Mouse (Mus musculus) megakaryocyte, embryonic 14.5 days (primary cell): Measurements from ENCODE around the gene F9. TPM values are rescaled to one million over a fixed set of nuclear protein-coding genes. Genes with fewer than 3 reads are reported as not detected.
"Not testable (repeated sequence)": the region's sequence is repeated elsewhere in the genome, so short reads cannot be mapped to it uniquely, and the experiment has no call there.

Source experiments
- H3K27me3 ChIP-seq: replicated peaks from 2 replicates; pipeline ENCODE3; 2012; ENCODE audit warnings: inconsistent platforms
- H3K36me3 ChIP-seq: replicated peaks from 2 replicates; pipeline ENCODE3; 2012; ENCODE audit warnings: low read length, inconsistent platforms, mixed read lengths
- H3K4me1 ChIP-seq: 2 replicates; pipeline ENCODE4 v1.6.1; 2012; ENCODE audit warnings: inconsistent platforms
- H3K4me3 ChIP-seq: replicated peaks from 2 replicates; pipeline ENCODE3; 2012; ENCODE audit warnings: moderate library complexity, mild to moderate bottlenecking, inconsistent platforms
- H3K9me3 ChIP-seq: 2 replicates; pipeline ENCODE4 v1.6.1; 2012; ENCODE audit warnings: inconsistent platforms
- FLI1 ChIP-seq: IDR thresholded peaks from 2 replicates; pipeline ENCODE4 v1.6.1; 2012; ENCODE audit warnings: low read length, inconsistent platforms, mixed read lengths
- GATA1 ChIP-seq: IDR thresholded peaks from 3 replicates; pipeline ENCODE4 v1.6.1; 2012; ENCODE audit warnings: mixed read lengths, low read length, inconsistent platforms, borderline replicate concordance
- polyA plus RNA-seq: library from polyadenylated mRNA; stranded (reverse); fragments of >175 nt; gene quantifications from 2 replicates; pipeline ENCODE4 v1.2.3, GENCODE M21; 2012; ENCODE audit warnings: low replicate concordance; ENCODE audit not compliant: insufficient read depth

The F9 gene
- polyA plus RNA-seq = not detected in 2 replicates

- no peaks in the 10 kb centered on the region for H3K27me3 ChIP-seq
- no peak within 1 kb of the TSS for H3K4me3 ChIP-seq
- H3K9me3 ChIP-seq = no peaks in the 10 kb centered on the region
- TF ChIP-seq GATA1 = no peak
- TF ChIP-seq FLI1 = no peak
- H3K4me1 ChIP-seq = no peaks in the 10 kb centered on the region
- no peaks in the 10 kb centered on the region for H3K36me3 ChIP-seq
Measured at GRCm38 (mm10) chrX:59999221-60000083, at the start of gene F9. TSS of gene F9 (plus strand) at chrX:59999464.

GRCm38 (mm10) chrX:59969767-59970166 is 29.5 kb upstream of the F9 start:
- not testable (repeated sequence) for H3K4me3 ChIP-seq, H3K4me1 ChIP-seq, H3K27me3 ChIP-seq, H3K9me3 ChIP-seq, H3K36me3 ChIP-seq

- H3K27me3 ChIP-seq = no peaks in the 10 kb centered on the region
- no peak for TF ChIP-seq FLI1
- TF ChIP-seq GATA1 = no peak
- H3K4me3 ChIP-seq = no peak overlapping the region
- H3K4me1 ChIP-seq = no peaks in the 10 kb centered on the region
- H3K9me3 ChIP-seq = no peaks in the 10 kb centered on the region
- no peaks in the 10 kb centered on the region for H3K36me3 ChIP-seq
Measured at GRCm38 (mm10) chrX:60000084-60000443, 800 bp downstream of the F9 start.

- Histone ChIP-seq H3K27me3 (no peaks in the 10 kb centered on the region), H3K9me3 (no peaks in the 10 kb centered on the region), H3K4me1 (no peaks in the 10 kb centered on the region), H3K4me3 (no peak overlapping the region), H3K36me3 (no peaks in the 10 kb centered on the region)
- TF ChIP-seq GATA1 = no peak
Measured at GRCm38 (mm10) chrX:60001461-60001860, 2.2 kb downstream of the F9 start.

- Histone ChIP-seq H3K4me1 (no peaks in the 10 kb centered on the region), H3K27me3 (peaks cover 2% of the 10 kb centered on the region), H3K36me3 (no peaks in the 10 kb centered on the region), H3K4me3 (no peak overlapping the region), H3K9me3 (no peaks in the 10 kb centered on the region)
- no peak for TF ChIP-seq GATA1
- no peak for TF ChIP-seq FLI1
Measured at GRCm38 (mm10) chrX:60013084-60013676, 13.9 kb downstream of the F9 start.

- no peaks in the 10 kb centered on the region for H3K36me3 ChIP-seq
- no peaks in the 10 kb centered on the region for H3K9me3 ChIP-seq
- H3K4me3 ChIP-seq = no peak overlapping the region
- TF ChIP-seq FLI1 = no peak
- no peak for TF ChIP-seq GATA1
- H3K27me3 ChIP-seq = peaks cover 2% of the 10 kb centered on the region
- no peaks in the 10 kb centered on the region for H3K4me1 ChIP-seq
Measured at GRCm38 (mm10) chrX:60014588-60014987, 15.3 kb downstream of the F9 start.

GRCm38 (mm10) chrX:60021007-60021406 is 21.7 kb downstream of the F9 start:
- Histone ChIP-seq H3K4me3 (no peak overlapping the region), H3K27me3 (peaks cover 7% of the 10 kb centered on the region), H3K36me3 (no peaks in the 10 kb centered on the region), H3K4me1 (no peaks in the 10 kb centered on the region), H3K9me3 (no peaks in the 10 kb centered on the region)
- TF ChIP-seq GATA1 = no peak
- no peak for TF ChIP-seq FLI1

- no peak for TF ChIP-seq GATA1
- TF ChIP-seq FLI1 = no peak
Measured at GRCm38 (mm10) chrX:60021595-60021994, 22.3 kb downstream of the F9 start.

GRCm38 (mm10) chrX:60026654-60027053 is 27.4 kb downstream of the F9 start:
- Histone ChIP-seq H3K9me3 (no peaks in the 10 kb centered on the region), H3K27me3 (peaks cover 7% of the 10 kb centered on the region), H3K4me1 (no peaks in the 10 kb centered on the region), H3K36me3 (no peaks in the 10 kb centered on the region), H3K4me3 (no peak overlapping the region)
- no peak for TF ChIP-seq FLI1
- no peak for TF ChIP-seq GATA1

More at GRCm38 (mm10) chrX:60021595-60021994, 22.3 kb downstream of the F9 start:
- Histone ChIP-seq H3K9me3 (no peaks in the 10 kb centered on the region), H3K27me3 (peaks cover 7% of the 10 kb centered on the region), H3K36me3 (no peaks in the 10 kb centered on the region), H3K4me3 (no peak overlapping the region), H3K4me1 (no peaks in the 10 kb centered on the region)

- Histone ChIP-seq H3K36me3 (no peaks in the 10 kb centered on the region), H3K4me3 (no peak overlapping the region), H3K4me1 (no peaks in the 10 kb centered on the region), H3K27me3 (peaks cover 4% of the 10 kb centered on the region), H3K9me3 (peaks cover 8% of the 10 kb centered on the region; the same call in 1 of the 2 replicates)
- TF ChIP-seq GATA1 (no peak), FLI1 (no peak)
Measured at GRCm38 (mm10) chrX:60054745-60055144, 55.5 kb downstream of the F9 start.
